Mouse (Mus musculus) erythroblast, embryonic 14.5 days (primary cell): ENCODE results near the gene Dnmt3c.
"Not testable (repeated sequence)": the region's sequence is repeated elsewhere in the genome, so short reads cannot be mapped to it uniquely, and the experiment has no call there.

Experiments used
- GATA1 ChIP-seq: IDR thresholded peaks from 2 replicates; pipeline ENCODE4 v1.6.1; 2012; ENCODE audit warnings: low read length, inconsistent platforms, mixed read lengths
- TAL1 ChIP-seq: IDR thresholded peaks from 3 replicates; pipeline ENCODE4 v1.6.1; 2012; ENCODE audit warnings: low read length, inconsistent platforms, mixed read lengths

DNA sequence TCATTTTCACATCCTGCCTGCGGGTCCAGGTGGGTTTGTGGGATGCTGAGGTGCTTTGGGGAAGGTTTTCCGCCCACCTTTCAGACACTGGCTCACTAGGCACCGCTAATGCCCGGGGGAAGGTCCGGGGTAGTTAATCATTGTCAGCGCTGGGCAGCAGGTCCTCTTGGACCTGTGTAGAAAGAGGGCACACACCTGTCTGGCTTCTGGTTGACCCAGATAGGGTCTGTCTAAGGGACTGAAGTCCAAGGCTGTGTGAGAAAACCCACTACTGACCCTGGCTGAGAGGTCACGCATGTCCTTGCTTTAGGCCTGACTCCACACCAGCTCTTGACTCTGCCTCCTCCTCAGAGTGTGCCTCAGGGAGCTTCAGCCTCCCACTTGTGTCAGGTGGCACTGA is 3.0 kb upstream of the Dnmt3c start:
- TF ChIP-seq GATA1, TAL1: not testable (repeated sequence)
